Mouse (Mus musculus): Measurements from ENCODE around the gene Gm45808.
A peak's percentile ranks its signal among the peaks of the same experiment; 100 is the strongest.
"Not testable (repeated sequence)": the region's sequence is repeated elsewhere in the genome, so short reads cannot be mapped to it uniquely, and the experiment has no call there.

Gene Gm45808

GRCm38 (mm10) chr7:45467090-45467670 lies 19.4 kb downstream of the Gm45808 start:
- DNase-seq: no peak

GRCm38 (mm10) chr7:45466283-45467089 lies 20.1 kb downstream of the Gm45808 start, which contains the start of gene Bax:
Gene Bax (minus strand): TSS chr7:45466898.
- DNase-seq: peak; percentile 92

GRCm38 (mm10) chr7:45465549-45465948 lies 21.1 kb downstream of the Gm45808 start:
- DNase-seq: peak; percentile 41

- no peak for DNase-seq
These were observed 21.5 kb downstream of the Gm45808 start for GRCm38 (mm10) chr7:45465112-45465511.

- DNase-seq: no peak
These were observed 22.4 kb downstream of the Gm45808 start for GRCm38 (mm10) chr7:45463987-45464778.

GRCm38 (mm10) chr7:45462868-45463267 lies 23.7 kb downstream of the Gm45808 start:
- not testable (repeated sequence) for DNase-seq

GRCm38 (mm10) chr7:45462325-45462724 lies 24.3 kb downstream of the Gm45808 start:
- DNase-seq: no peak

GRCm38 (mm10) chr7:45461781-45462180 lies 24.8 kb downstream of the Gm45808 start:
- no peak for DNase-seq

GRCm38 (mm10) chr7:45461326-45461725 lies 25.3 kb downstream of the Gm45808 start:
- no peak for DNase-seq

GRCm38 (mm10) chr7:45460860-45461314 lies 25.7 kb downstream of the Gm45808 start:
- peak; percentile 45 for DNase-seq

GRCm38 (mm10) chr7:45460377-45460776 lies 26.2 kb downstream of the Gm45808 start:
- no peak for DNase-seq

- DNase-seq: peak; percentile 97
These were observed 27.0 kb downstream of the Gm45808 start, which contains the start of gene Ftl1 for GRCm38 (mm10) chr7:45459564-45460140. Gene Ftl1 (minus strand): TSS chr7:45459884.

GRCm38 (mm10) chr7:45458748-45459563 lies 27.7 kb downstream of the Gm45808 start:
- DNase-seq: peak; percentile 90

GRCm38 (mm10) chr7:45457204-45458060 lies 29.2 kb downstream of the Gm45808 start:
- DNase-seq: no peak

GRCm38 (mm10) chr7:45456721-45457203 lies 29.8 kb downstream of the Gm45808 start:
- no peak for DNase-seq

- DNase-seq: no peak
These were observed 30.5 kb downstream of the Gm45808 start for GRCm38 (mm10) chr7:45455932-45456696.

- no peak for DNase-seq
These were observed 31.6 kb downstream of the Gm45808 start for GRCm38 (mm10) chr7:45454971-45455370.

GRCm38 (mm10) chr7:45451344-45451982 lies 35.1 kb downstream of the Gm45808 start:
- DNase-seq: peak; percentile 87

- no peak for DNase-seq
These were observed 36.6 kb downstream of the Gm45808 start for GRCm38 (mm10) chr7:45449974-45450373.
